Mouse (Mus musculus) liver, postnatal 0 days (tissue): ENCODE data around the gene Smyd1.

Source experiments
- CTCF ChIP-seq: sonication (generic); IDR thresholded peaks from 2 replicates; pipeline ENCODE4 v1.5.1; 2016; ENCODE audit warnings: antibody characterized with exemption, low read depth
- EP300 ChIP-seq: IDR thresholded peaks from 2 replicates; pipeline ENCODE4 v1.6.1; 2016; ENCODE audit warnings: antibody characterized with exemption, low read depth, mild to moderate bottlenecking

DNA sequence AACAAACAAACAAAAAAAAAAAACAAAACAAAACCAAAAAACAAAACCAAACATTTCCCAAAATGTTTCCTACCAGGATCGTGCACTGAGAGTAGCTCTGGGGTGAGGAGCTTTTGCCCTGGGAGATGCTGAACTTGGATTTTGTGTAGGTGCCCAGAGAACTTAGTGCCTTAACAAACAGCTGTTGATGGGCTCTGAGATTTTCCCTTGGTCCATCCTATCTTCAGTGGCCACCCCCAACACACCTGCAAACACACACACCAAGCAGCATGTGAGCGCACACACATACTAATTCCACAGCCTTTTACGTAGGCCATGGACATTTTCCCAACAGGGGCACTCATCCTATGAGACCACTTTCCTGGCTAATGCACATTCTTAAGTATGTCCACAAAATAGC lies 109.6 kb downstream of the Smyd1 start:
- TF ChIP-seq EP300 (no peak), CTCF (no peak)
